Mouse (Mus musculus): ENCODE data around the gene Ptx4. TPM values are rescaled to one million over a fixed set of nuclear protein-coding genes. Genes with fewer than 3 reads are reported as not detected.

Ptx4 gene
- not detected in 2 replicates for polyA plus RNA-seq (2012; rRNA removed)

DNA sequence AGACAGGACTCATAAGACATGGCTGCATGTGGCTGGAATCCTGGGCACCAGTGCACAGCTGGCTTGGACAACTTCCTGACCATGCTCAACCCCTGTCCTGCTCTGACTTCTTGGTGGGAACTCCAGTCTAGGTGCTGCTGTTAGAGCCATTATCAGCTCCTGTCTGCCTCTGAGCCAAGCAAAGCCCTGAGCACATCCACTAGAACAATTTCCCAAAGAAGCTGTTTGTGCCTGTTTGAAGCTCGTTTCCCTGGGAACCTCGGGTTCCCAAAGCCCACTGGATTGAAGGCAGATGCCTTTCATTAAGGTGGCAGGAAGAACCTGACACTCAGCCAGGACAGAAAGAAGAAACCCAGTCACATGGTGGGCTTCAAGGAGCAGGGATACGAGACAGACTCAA lies at the start of gene Ptx4:
Gene Ptx4, plus strand, starts transcription at position 355 of the 400 bp plus-strand sequence.

GRCm38 (mm10) chr17:25083444-25083931 lies 37.1 kb upstream of the Ptx4 start, which contains the start of gene Tmem204:
Gene Tmem204, minus strand, starts transcription at chr17:25083591.

GRCm38 (mm10) chr17:25115664-25116432 lies 4.7 kb upstream of the Ptx4 start, which contains the start of gene Telo2:
Gene Telo2, minus strand, starts transcription at chr17:25115967.

DNA sequence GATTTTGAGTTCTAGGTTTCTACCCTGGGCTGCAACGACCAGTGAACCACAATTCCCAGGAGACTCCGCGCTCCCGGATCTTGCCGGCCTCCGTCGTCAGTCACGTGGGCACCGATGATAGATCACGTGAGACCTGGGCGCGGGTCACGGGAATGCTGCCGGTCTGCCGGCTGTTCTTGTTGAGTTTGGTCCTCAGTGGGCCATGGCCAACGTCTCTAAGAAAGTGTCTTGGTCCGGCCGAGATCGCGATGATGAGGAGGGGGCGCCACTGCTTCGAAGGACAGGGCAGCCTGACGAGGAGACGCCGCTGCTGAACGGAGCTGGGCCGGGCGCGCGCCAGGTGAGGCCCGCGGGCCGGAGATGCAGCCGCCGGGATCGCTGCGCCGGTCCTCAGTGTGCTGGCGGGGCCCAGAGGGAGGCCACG lies 12.7 kb downstream of the Ptx4 start, which contains the start of gene Clcn7:
Gene Clcn7, plus strand, starts transcription at position 117 of the 424 bp plus-strand sequence.

DNA sequence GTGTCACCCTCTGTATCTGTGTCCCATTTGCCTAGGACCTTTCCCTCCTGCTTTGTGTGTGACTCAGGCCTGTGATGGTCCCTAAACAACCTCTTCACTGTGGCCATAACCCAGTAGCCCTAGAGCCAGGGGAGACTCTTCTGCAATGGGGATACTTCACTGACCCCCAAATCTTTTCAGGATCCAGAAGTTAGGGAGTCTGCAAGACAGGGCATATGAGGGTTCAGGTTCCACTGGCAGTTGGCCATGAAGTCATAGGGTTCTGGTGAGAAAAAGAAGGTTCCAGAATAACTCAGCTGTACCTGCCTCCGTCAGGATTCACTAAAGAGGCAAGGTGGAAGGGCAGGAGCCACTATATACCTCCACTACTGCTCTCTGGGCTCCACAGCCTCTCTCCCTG lies 41.6 kb downstream of the Ptx4 start, which contains the start of gene Ccdc154:
Gene Ccdc154, plus strand, starts transcription at position 301 of the 400 bp plus-strand sequence.

Other genes with a start within 250 kb of the Ptx4 start
- 33.0 and 41.1 TPM in 2 replicates for gene Nubp2, start 234.4 kb upstream of the Ptx4 start, polyA plus RNA-seq (2012; rRNA removed)
- 112 and 120 TPM in 2 replicates for gene Spsb3, start 234.1 kb upstream of the Ptx4 start, polyA plus RNA-seq (2012; rRNA removed)
- 51.8 and 56.8 TPM in 2 replicates for gene Eme2, start 225.7 kb upstream of the Ptx4 start, polyA plus RNA-seq (2012; rRNA removed)
- gene Mrps34, start 225.6 kb upstream of the Ptx4 start, polyA plus RNA-seq (2012; rRNA removed), result 278 and 448 TPM in 2 replicates
- gene Nme3, start 224.3 kb upstream of the Ptx4 start, polyA plus RNA-seq (2012; rRNA removed), result 76.6 and 85.3 TPM in 2 replicates
- gene Mapk8ip3, start 183.8 kb upstream of the Ptx4 start, polyA plus RNA-seq (2012; rRNA removed), result 180 and 186 TPM in 2 replicates
- gene Jpt2, start 160.1 kb upstream of the Ptx4 start, polyA plus RNA-seq (2012; rRNA removed), result 33.5 and 37.9 TPM in 2 replicates
- 20.6 and 27.0 TPM in 2 replicates for gene Cramp1l, start 105.0 kb upstream of the Ptx4 start, polyA plus RNA-seq (2012; rRNA removed)
- 32.8 and 38.8 TPM in 2 replicates for gene Ift140, start 104.7 kb upstream of the Ptx4 start, polyA plus RNA-seq (2012; rRNA removed)
- 59.3 and 68.0 TPM in 2 replicates for gene Tmem204, start 37.2 kb upstream of the Ptx4 start, polyA plus RNA-seq (2012; rRNA removed)
- gene Telo2, start 4.8 kb upstream of the Ptx4 start, polyA plus RNA-seq (2012; rRNA removed), result 50.1 and 56.2 TPM in 2 replicates
- 41.1 and 43.3 TPM in 2 replicates for gene Clcn7, start 12.6 kb downstream of the Ptx4 start, polyA plus RNA-seq (2012; rRNA removed)
- gene Ccdc154, start 41.7 kb downstream of the Ptx4 start, polyA plus RNA-seq (2012; rRNA removed), result 0.06 TPM in 1 of 2 replicates, not detected in the other
- gene Gm38655, start 54.7 kb downstream of the Ptx4 start, polyA plus RNA-seq (2012; rRNA removed), result 2.2 and 2.3 TPM in 2 replicates
- gene BC003965, start 63.8 kb downstream of the Ptx4 start, polyA plus RNA-seq (2012; rRNA removed), result 12.1 and 12.5 TPM in 2 replicates
- 23.6 and 27.6 TPM in 2 replicates for gene Unkl, start 67.6 kb downstream of the Ptx4 start, polyA plus RNA-seq (2012; rRNA removed)
- 28.6 and 37.7 TPM in 2 replicates for gene Gnptg, start 119.4 kb downstream of the Ptx4 start, polyA plus RNA-seq (2012; rRNA removed)
- 37.8 and 39.0 TPM in 2 replicates for gene Tsr3, start 119.4 kb downstream of the Ptx4 start, polyA plus RNA-seq (2012; rRNA removed)
- gene Baiap3, start 135.6 kb downstream of the Ptx4 start, polyA plus RNA-seq (2012; rRNA removed), result 10.1 and 19.3 TPM in 2 replicates
- gene Ube2i, start 153.9 kb downstream of the Ptx4 start, polyA plus RNA-seq (2012; rRNA removed), result 112 and 129 TPM in 2 replicates
- gene Prss34, start 177.6 kb downstream of the Ptx4 start, polyA plus RNA-seq (2012; rRNA removed), result 0.40 and 0.59 TPM in 2 replicates
- not detected in 2 replicates for gene Prss28, start 187.9 kb downstream of the Ptx4 start, polyA plus RNA-seq (2012; rRNA removed)
- gene Prss29, start 197.9 kb downstream of the Ptx4 start, polyA plus RNA-seq (2012; rRNA removed), result 0.52 and 0.84 TPM in 2 replicates
- gene Tpsab1, start 224.8 kb downstream of the Ptx4 start, polyA plus RNA-seq (2012; rRNA removed), result 0.79 and 1.6 TPM in 2 replicates
- 13.5 and 14.6 TPM in 2 replicates for gene Tpsb2, start 245.5 kb downstream of the Ptx4 start, polyA plus RNA-seq (2012; rRNA removed)
- 0.40 and 0.45 TPM in 2 replicates for gene Tpsg1, start 248.5 kb downstream of the Ptx4 start, polyA plus RNA-seq (2012; rRNA removed)